Mouse (Mus musculus) hindbrain, embryonic 15.5 days (tissue): Measurements from ENCODE around the gene Eif2ak4. TPM values are rescaled to one million over a fixed set of nuclear protein-coding genes. Genes with fewer than 3 reads are reported as not detected.

Experiments used
- ATAC-seq: fragments of 200-750 bp; cut with Nextera tagmentation; 2 replicates; pipeline ENCODE4 v1.8.0; 2017; ENCODE audit warnings: low read depth, moderate number of reproducible peaks, moderate TSS enrichment; ENCODE audit not compliant: low FRiP score
- H3K27ac ChIP-seq: fragments of 300-500 bp; sonication (generic); replicated peaks from 2 replicates; pipeline ENCODE4 v1.5.1; 2015; ENCODE audit warnings: mild to moderate bottlenecking, inconsistent platforms
- H3K27me3 ChIP-seq: fragments of 300-500 bp; sonication (generic); 2 replicates; pipeline ENCODE4 v1.6.1; 2015; ENCODE audit warnings: control low read depth, inconsistent platforms
- H3K36me3 ChIP-seq: fragments of 300-500 bp; sonication (generic); 2 replicates; pipeline ENCODE4 v1.6.1; 2015; ENCODE audit warnings: control low read depth, inconsistent platforms
- H3K4me1 ChIP-seq: fragments of 300-500 bp; sonication (generic); replicated peaks from 2 replicates; pipeline ENCODE4 v1.6.1; 2015; ENCODE audit warnings: control low read depth, inconsistent platforms
- H3K4me2 ChIP-seq: fragments of 300-500 bp; sonication (generic); 2 replicates; pipeline ENCODE4 v1.6.1; 2015; ENCODE audit warnings: moderate library complexity, mild to moderate bottlenecking, inconsistent platforms
- H3K4me3 ChIP-seq: fragments of 300-500 bp; sonication (generic); 2 replicates; pipeline ENCODE4 v1.5.1; 2015; ENCODE audit warnings: mild to moderate bottlenecking, inconsistent platforms
- H3K9ac ChIP-seq: fragments of 300-500 bp; sonication (generic); 2 replicates; pipeline ENCODE4 v1.6.1; 2015; ENCODE audit warnings: inconsistent platforms
- H3K9me3 ChIP-seq: fragments of 300-500 bp; sonication (generic); 2 replicates; pipeline ENCODE4 v1.6.1; 2016; ENCODE audit warnings: control low read depth, inconsistent platforms
- WGBS: fragments of 180-500 bp; shearing (Covaris S2); methylation state at CpG from one replicate; pipeline ENCODE4 v1.1.7; 2015; 5-methylcytosine and 5-hydroxymethylcytosine counted together
- polyA plus RNA-seq: library from polyadenylated mRNA; unstranded; fragments of >200 nt; fragmentation: Nextera tagmentation; extraction: Ambion mirVana; gene quantifications from 2 replicates; pipeline ENCODE4 v1.2.1, GENCODE M21; 2015

Gene Eif2ak4
- polyA plus RNA-seq, 1 experiment from 2014 or later: 9.3 TPM

DNA sequence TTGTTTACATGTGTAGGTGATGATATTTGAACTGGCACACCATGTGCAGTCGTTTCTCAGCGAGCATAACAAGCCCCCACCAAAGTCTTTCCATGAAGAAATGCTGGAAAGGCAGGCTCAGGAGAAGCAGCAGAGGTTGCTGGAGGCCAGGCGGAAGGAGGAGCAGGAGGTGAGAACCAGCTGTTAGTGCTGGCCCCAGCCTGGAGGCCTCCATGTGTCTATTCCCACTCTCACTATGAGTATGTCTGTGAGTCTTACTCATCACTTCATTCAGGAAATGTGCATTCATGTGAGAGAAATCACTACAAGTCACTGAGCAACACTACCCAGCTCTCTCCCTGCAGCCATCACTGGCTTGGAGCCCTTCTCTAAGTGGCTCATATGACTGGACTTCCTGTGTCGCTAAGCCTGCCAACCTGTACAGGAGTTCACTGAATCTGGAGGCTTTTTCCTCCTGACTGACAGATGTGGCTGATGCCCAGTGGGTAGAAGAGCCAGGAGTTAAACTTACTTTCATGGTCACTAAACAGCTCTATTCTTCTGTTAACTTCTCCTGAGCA lies 20.0 kb downstream of the Eif2ak4 start:
- Histone ChIP-seq H3K4me1 (no peaks in the 10 kb centered on the region; the same call in 1 of the 2 replicates), H3K9ac (no peak overlapping the region), H3K27me3 (no peaks in the 10 kb centered on the region), H3K27ac (no peak overlapping the region), H3K4me2 (no peak overlapping the region), H3K4me3 (no peak overlapping the region), H3K9me3 (no peaks in the 10 kb centered on the region), H3K36me3 (peaks cover 27% of the 10 kb centered on the region)
- WGBS: 91% methylated on average over 4 of the region's 4 CpGs
- ATAC-seq: no peak

DNA sequence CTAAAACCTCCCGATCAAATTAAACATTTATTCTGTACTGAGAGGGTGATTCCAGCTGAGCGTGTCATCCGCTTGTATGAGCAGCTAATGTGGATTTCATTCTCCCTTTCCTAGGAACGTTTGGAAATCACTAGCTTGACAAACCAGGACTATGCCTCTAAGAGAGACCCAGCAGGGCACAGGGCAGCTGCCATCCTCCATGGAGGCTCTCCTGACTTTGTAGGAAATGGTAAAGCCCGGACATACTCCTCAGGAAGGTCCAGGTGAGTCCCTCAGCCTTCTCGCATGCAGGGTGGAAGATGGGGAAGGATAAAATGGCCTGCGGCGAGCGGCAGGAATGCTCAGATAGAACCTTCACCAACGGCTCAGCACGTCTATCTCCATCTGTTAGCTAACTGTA lies 24.4 kb downstream of the Eif2ak4 start:
- no peak for ATAC-seq
- Histone ChIP-seq H3K36me3 (peaks cover 49% of the 10 kb centered on the region), H3K9ac (no peak overlapping the region), H3K4me3 (no peak overlapping the region), H3K9me3 (no peaks in the 10 kb centered on the region), H3K27me3 (no peaks in the 10 kb centered on the region), H3K4me2 (no peak overlapping the region), H3K4me1 (no peaks in the 10 kb centered on the region), H3K27ac (no peak overlapping the region)
- WGBS: 93% methylated on average over 11 of the region's 11 CpGs

DNA sequence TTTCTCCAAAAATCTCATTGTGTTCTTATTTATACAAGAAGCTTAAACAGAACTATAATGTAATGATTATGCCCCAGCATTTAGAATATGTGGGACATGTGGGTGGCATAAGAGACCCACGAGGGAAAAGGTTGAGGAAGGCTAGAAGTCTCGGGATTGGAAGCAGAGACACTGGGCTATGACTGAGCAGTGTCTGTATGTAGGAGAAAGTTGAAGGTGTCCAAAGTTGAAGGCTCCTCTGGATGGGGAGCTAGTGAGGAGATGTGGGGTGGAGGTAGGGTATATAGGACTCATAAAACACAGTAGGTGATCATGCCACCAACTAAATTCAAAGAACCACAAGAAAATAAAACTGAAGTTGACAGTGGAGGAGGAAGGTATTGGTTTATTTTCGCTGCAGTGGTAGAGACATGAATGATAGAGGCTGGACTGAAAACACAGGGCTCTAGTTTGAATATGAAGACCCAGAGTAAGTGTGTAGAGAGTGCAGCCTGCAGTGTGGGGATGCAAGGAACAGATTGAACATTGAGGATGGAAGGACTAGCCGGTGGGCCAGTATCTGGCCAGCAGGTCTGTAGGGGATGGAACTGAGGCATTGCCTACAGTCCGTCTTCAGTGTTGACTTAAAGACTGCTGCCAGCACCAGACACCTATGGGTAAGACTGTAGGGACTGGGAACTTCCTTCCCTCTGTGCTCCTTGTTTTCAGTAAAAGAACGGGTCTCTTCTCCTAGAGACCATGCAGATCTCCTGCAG lies 27.4 kb downstream of the Eif2ak4 start:
- H3K27me3 ChIP-seq: no peaks in the 10 kb centered on the region
- H3K36me3 ChIP-seq: peaks cover 51% of the 10 kb centered on the region
- no peaks in the 10 kb centered on the region for H3K4me1 ChIP-seq
- H3K4me3 ChIP-seq: no peak overlapping the region
- ATAC-seq: no peak
- no peak overlapping the region for H3K9ac ChIP-seq
- 94% methylated on average over 6 of the region's 6 CpGs for WGBS
- no peak overlapping the region for H3K4me2 ChIP-seq
- no peak overlapping the region for H3K27ac ChIP-seq
- no peaks in the 10 kb centered on the region for H3K9me3 ChIP-seq

DNA sequence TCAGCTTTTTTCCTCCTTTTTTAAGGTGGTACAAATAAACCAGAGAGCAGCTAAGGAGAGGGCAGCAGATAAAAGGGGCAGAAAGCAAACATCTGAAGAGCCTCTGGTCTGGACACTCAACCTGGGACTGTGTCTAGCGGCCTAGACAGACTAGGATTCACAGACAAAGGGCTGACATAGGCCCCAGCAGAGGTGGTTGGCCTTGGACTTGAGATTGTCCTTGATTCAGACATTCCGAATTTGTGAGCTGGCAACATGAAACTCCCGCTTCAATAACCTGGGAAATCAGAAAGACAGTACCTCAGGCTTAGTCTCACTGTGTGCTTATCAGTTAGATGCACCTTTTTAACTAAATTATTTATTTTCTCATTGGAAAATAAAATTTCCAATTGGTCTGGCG lies 29.7 kb downstream of the Eif2ak4 start:
- no peak overlapping the region for H3K4me2 ChIP-seq
- no peaks in the 10 kb centered on the region for H3K4me1 ChIP-seq
- H3K9ac ChIP-seq: no peak overlapping the region
- H3K4me3 ChIP-seq: no peak overlapping the region
- ATAC-seq: no peak
- no peaks in the 10 kb centered on the region for H3K9me3 ChIP-seq
- H3K27me3 ChIP-seq: no peaks in the 10 kb centered on the region
- H3K36me3 ChIP-seq: peaks cover 34% of the 10 kb centered on the region
- no peak overlapping the region for H3K27ac ChIP-seq
- WGBS: 91% methylated on average over 4 of the region's 4 CpGs

DNA sequence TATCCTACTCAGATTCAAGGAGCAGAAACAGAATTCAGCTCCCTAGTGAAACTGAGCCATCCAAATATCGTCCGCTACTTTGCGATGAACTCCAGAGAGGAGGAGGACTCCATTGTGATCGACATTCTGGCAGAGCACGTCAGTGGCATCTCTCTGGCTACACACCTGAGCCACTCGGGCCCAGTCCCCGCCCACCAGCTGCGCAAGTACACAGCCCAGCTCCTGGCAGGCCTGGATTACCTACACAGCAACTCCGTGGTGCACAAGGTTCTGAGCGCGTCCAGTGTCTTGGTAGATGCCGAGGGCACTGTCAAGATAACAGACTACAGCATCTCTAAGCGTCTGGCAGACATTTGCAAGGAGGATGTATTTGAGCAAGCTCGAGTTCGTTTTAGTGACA lies 33.5 kb downstream of the Eif2ak4 start:
- ATAC-seq: no peak
- 89% methylated on average over 15 of the region's 15 CpGs for WGBS
- no peaks in the 10 kb centered on the region for H3K4me1 ChIP-seq
- no peaks in the 10 kb centered on the region for H3K9me3 ChIP-seq
- no peak overlapping the region for H3K4me2 ChIP-seq
- H3K9ac ChIP-seq: no peak overlapping the region
- peaks cover 15% of the 10 kb centered on the region for H3K36me3 ChIP-seq
- no peak overlapping the region for H3K27ac ChIP-seq
- H3K27me3 ChIP-seq: no peaks in the 10 kb centered on the region
- no peak overlapping the region for H3K4me3 ChIP-seq

DNA sequence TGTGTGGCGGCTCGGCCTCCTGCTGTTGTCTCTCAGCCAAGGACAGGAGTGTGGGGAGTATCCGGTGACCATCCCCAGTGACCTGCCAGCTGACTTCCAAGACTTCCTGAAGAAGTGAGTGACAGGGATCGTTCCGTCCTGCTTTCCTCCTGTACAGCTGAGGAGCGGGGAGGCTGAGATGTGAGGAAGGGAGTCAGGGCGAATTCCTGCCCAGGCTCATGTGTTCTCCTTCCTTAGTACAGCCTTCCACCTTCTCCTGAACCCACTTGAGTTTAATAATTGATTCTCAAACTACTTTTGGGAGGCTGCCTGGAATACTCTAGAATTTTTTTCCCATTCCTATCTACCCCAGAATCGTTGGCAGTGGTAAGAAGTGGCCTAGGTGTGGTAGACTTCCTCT lies 34.0 kb downstream of the Eif2ak4 start:
- 83% methylated on average over 8 of the region's 8 CpGs for WGBS
- Histone ChIP-seq H3K27ac (no peak overlapping the region), H3K9me3 (no peaks in the 10 kb centered on the region), H3K4me1 (no peaks in the 10 kb centered on the region), H3K4me3 (no peak overlapping the region), H3K27me3 (no peaks in the 10 kb centered on the region), H3K36me3 (peaks cover 16% of the 10 kb centered on the region), H3K4me2 (no peak overlapping the region), H3K9ac (no peak overlapping the region)
- no peak for ATAC-seq

DNA sequence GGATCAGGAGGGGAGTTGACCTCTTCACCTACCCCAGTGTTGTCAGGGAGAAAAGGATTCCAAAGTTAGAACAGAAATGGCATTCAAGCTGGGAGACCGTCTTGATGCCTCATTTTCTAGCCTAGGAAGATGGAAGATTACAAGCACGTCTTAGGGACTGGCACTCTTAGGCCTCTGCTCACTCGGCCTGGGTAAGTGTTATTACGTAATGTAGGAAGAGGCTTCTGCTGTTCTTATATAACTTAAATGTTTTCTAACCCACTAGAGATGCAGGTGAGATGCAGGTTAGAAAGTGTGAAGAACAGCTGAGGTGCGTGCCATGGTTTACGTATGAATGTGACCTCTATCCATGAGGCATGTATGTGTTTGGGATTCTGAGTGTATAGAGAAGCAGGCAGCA lies 39.9 kb downstream of the Eif2ak4 start:
- ATAC-seq: no peak
- H3K4me2 ChIP-seq: no peak overlapping the region
- peaks cover 37% of the 10 kb centered on the region for H3K36me3 ChIP-seq
- no peaks in the 10 kb centered on the region for H3K4me1 ChIP-seq
- H3K27ac ChIP-seq: no peak overlapping the region
- no peak overlapping the region for H3K4me3 ChIP-seq
- 81% methylated on average over 6 of the region's 6 CpGs for WGBS
- no peaks in the 10 kb centered on the region for H3K9me3 ChIP-seq
- H3K27me3 ChIP-seq: no peaks in the 10 kb centered on the region
- no peak overlapping the region for H3K9ac ChIP-seq

DNA sequence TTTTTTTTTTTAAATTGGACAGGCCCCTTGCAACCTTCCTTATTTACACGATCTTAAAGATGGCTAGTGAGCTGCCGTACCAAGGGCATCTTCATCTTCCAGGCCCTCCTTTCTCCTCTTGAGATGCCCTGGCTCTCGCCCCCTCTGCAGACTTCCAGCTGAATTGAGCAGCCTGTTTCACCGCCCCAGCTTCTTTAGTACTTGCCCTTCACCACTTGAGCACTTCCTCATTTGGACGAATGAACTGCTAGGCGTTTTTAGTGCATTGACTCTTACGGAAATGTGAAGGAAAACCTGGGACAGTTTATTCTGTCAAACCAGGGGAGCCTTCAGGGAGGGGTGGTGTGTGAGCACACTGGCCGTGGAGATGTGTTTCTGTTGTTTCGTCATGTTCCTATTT lies 40.9 kb downstream of the Eif2ak4 start:
- Histone ChIP-seq H3K36me3 (peaks cover 47% of the 10 kb centered on the region), H3K4me1 (no peaks in the 10 kb centered on the region), H3K27ac (no peak overlapping the region), H3K4me3 (no peak overlapping the region), H3K9ac (no peak overlapping the region), H3K27me3 (no peaks in the 10 kb centered on the region), H3K9me3 (no peaks in the 10 kb centered on the region), H3K4me2 (no peak overlapping the region)
- ATAC-seq: no peak
- 89% methylated on average over 9 of the region's 9 CpGs for WGBS

DNA sequence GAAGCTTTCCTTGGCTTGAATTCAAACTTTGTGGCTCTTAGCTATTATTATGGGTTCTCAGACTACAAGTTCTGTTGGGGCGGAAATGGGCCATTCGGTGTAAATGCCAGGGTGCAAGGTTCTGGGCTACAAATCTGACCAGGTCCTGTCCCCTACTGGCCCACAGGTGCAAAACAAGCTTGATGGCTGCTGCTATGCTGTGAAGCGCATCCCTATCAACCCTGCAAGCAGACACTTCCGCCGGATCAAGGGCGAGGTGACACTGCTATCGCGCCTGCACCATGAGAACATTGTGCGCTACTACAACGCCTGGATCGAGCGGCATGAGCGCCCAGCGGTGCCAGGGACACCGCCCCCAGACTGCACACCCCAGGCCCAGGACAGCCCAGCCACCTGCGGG lies 42.2 kb downstream of the Eif2ak4 start:
- no peak for ATAC-seq
- Histone ChIP-seq H3K27me3 (no peaks in the 10 kb centered on the region), H3K36me3 (peaks cover 47% of the 10 kb centered on the region), H3K4me3 (no peak overlapping the region), H3K4me2 (no peak overlapping the region), H3K9ac (no peak overlapping the region), H3K4me1 (no peaks in the 10 kb centered on the region), H3K9me3 (no peaks in the 10 kb centered on the region), H3K27ac (no peak overlapping the region)
- 88% methylated on average over 16 of the region's 16 CpGs for WGBS

DNA sequence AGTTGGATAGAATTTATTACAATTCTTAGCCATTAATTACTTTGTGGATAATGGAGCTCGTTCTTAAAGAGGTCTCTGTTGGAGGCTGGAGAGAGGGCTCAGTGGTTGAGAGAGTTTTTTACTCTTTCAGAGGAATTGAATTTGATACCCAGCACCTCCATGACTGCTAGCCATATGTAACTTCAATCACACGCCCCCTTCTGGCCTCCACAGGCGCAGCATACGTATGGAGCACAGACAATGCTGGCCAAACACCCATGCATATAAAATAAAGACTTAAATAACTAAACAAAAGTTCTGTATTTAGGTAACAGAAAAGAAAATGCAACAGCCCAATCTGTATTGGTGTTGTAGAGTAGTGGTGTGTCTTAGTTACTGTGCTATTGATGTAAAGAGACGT lies 43.2 kb downstream of the Eif2ak4 start:
- H3K27me3 ChIP-seq: no peaks in the 10 kb centered on the region
- no peak overlapping the region for H3K9ac ChIP-seq
- no peaks in the 10 kb centered on the region for H3K4me1 ChIP-seq
- H3K9me3 ChIP-seq: no peaks in the 10 kb centered on the region
- WGBS: 65% methylated on average over 5 of the region's 5 CpGs
- ATAC-seq: no peak
- no peak overlapping the region for H3K4me3 ChIP-seq
- H3K4me2 ChIP-seq: no peak overlapping the region
- H3K36me3 ChIP-seq: peaks cover 54% of the 10 kb centered on the region
- no peak overlapping the region for H3K27ac ChIP-seq

DNA sequence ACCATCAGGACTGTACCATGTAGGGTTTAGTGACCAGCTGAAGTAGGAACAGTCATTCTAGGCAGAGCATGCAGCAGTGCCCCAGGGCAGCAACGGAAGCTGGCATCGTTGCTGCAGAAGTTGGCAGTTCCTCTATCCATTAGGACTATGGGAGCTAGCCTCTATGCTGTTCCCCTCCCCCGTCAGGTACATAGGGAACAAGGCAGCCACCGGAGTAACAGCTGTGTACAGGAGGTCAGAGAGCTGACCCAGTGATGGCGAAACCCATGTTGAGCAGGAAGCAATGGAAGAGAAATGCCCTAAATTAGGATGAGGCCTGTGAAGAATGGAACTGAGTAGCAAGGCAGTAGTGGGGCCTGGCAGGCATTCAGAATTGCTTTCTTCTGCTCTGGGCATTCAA lies 53.8 kb downstream of the Eif2ak4 start:
- Histone ChIP-seq H3K4me1 (peaks cover 16% of the 10 kb centered on the region), H3K27me3 (no peaks in the 10 kb centered on the region), H3K36me3 (peaks cover 20% of the 10 kb centered on the region), H3K9me3 (no peaks in the 10 kb centered on the region), H3K4me3 (no peak overlapping the region), H3K4me2 (no peak overlapping the region), H3K9ac (no peak overlapping the region), H3K27ac (no peak overlapping the region)
- WGBS: 71% methylated on average over 5 of the region's 5 CpGs
- ATAC-seq: no peak; the same call in 1 of the 2 replicates

DNA sequence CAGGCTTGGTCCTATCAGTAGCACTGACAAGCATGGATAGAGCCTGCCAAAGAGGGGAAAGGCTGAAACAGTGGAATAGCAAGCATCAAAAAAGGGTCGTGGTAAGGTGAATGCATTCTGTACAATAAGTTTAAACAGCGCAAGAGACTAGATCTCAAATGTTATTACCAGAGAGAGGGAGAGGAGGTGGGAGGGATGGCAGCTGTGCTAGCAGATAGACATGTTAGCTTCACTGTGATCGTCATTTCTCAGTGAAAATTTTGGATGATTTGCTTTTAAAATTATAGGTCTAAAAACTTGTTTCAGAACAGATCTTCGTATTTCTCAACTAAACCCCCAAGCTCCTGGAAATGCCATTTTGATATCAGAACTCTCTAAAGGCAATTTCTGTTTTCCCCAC lies 54.3 kb downstream of the Eif2ak4 start:
- no peak overlapping the region for H3K4me2 ChIP-seq
- no peak overlapping the region for H3K9ac ChIP-seq
- peaks cover 20% of the 10 kb centered on the region for H3K36me3 ChIP-seq
- 90% methylated on average over 4 of the region's 4 CpGs for WGBS
- no peaks in the 10 kb centered on the region for H3K27me3 ChIP-seq
- H3K4me1 ChIP-seq: peaks cover 16% of the 10 kb centered on the region
- ATAC-seq: no peak
- H3K27ac ChIP-seq: no peak overlapping the region
- H3K9me3 ChIP-seq: no peaks in the 10 kb centered on the region
- H3K4me3 ChIP-seq: no peak overlapping the region
